Mouse (Mus musculus) lung, postnatal 25 days (tissue): Measurements from ENCODE around the gene Fam193b.
A peak's percentile ranks its signal among the peaks of the same experiment; 100 is the strongest.

ENCODE experiments used
- DNase-seq: peaks from one replicate; pipeline ENCODE4 v3.0.0; 2022; ENCODE audit warnings: low spot score

Gene Fam193b

DNA sequence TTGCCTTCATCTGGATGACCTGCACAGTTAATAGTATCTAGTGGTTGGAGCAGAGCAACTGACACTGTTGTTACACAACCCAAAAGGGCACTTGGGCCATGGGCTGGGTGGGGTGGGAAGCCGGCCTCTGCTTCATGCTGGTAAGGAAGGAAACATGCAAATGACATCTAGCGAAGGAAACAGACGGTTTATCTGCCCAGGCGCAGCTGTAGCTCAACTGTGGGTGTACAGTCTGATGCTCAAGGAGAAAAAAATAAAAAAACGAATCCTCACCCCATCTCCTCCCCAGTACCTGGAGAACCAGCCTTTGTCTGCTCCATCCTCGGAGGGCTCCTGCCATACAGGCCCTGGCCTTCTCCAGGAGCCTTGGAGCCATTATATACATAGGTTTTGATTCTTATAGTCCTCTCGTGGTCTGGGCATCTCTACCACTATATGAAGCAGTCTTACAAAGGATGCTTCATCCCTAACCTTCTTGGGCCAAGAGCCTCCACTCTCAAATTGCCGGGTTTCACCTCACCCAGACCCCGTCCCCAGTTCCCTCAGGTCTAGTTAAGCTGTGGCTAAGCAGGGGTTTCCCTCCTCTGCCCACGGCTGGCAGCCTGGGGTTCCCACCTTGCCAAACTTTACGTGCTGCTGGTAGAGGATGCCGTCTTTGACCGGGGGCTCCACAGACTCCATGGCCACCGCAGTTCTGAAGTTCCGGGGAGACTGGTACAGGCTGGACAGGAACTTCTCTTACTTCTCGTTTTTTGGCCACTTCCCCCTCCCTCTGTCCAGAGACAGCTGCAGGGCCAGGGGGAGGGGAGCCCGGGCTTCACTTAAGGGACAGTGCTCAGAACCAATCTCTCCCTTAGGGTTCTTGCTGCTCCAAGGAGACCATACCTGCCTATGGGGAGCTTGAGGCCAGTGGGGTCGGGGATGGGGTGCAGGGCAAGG, 42.8 kb downstream of the Fam193b start:
- DNase-seq: peak; percentile 50

DNA sequence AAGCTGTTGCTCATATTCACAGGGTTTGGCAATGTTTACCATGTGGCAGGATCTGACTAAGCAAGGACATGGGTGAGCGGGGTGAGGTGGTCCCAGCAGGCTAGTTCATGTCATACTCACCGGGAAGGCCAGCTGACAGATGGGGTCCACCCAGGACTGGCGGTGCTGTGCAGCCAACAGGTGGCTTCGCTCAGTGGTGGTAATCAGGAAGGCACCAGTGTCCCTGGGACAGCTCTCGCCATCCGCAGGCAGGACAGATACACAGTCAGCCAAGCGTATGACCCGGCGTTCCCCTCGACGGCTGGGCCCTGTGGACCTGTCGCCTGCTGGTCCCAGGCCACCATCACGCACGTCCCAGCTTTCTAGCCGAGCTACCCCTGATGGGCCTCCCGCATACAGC, 43.7 kb downstream of the Fam193b start:
- no peak for DNase-seq

DNA sequence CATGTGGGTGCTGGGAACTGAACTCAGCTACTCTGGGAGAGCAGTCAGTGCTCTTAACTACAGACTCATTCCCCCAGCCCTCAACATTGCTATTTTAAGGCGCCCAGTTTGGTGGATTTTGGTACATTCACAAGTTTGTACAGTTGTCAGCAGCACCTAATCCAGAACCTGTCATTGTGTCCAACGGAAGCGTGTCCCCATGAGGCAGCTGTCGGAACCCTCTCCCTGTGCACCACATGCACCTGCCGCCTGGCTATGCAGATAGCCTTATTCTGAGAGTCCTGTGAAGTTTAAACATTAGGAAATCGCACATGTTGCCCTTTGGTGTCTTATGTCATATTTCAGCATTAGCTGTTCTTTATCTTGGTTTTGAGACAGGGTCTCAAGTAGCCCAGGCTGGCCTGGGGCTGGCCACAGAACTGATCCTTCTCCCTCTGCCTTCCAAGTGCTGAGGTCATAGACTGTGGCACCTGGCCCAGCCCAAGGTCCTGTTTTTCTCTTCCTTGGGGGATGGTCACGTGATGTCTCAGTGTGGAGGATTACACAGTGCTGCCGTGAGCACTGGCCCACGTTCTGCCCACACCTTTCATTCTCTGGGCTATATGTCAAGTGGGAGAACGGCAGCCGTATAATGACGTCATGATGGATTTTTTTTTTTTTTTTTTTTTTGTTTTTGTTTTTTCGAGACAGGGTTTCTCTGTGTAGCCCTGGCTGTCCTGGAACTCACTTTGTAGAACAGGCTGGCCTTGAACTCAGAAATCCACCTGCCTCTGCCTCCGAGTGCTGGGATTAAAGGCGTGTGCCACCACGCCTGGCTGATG, 45.0 kb downstream of the Fam193b start:
- no peak for DNase-seq

DNA sequence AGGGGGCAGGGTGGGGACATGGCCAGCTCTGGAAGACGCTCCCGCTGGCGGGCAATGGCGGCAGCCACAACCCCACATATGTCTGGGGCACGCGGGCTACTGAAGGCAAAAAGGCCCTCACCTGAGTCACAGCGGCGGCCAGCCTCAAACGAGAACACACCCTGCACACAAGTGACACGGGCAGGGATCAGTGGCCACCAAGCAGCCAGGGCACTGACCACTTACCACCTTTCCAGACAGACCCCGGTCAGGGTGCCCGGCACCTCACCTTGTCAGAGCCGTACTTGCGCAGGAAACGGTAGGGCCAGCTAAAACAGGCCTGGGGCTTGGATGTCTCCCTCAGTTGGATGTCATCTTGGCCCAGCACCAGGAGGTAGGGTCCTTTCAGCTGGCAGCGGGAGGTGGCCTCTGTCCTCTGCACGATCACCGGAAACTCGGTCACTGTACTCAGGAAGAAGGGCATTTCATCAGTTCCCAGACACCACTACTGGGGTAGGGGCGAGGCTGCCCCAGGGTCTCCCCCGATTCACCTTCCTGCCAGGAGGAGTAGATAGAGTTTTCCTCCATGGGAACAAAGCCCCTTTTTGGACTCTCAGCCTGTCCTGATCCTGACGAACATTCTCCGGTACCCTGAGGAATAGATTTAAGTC, 46.8 kb downstream of the Fam193b start:
- DNase-seq: no peak

DNA sequence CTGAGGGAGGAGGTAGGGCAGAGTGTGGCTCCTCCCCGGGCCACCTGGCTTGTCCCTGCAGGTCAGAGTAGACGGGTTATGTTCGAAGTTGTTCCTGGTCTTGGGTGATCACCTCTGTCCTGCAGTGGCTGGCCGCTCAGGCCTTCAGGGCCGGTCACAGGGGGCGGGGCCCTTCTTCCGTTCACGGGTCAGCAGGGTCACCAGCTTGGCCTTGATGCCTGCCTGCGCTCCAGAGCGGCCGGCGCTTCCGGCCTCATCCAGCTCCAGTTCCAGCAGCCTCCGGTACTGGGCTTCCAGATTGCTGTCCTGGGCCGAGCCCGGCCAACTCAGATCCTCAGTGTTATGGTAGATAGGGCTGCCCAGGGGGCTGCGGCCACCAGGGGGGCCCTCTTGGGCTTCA, 47.6 kb downstream of the Fam193b start:
- DNase-seq: no peak

DNA sequence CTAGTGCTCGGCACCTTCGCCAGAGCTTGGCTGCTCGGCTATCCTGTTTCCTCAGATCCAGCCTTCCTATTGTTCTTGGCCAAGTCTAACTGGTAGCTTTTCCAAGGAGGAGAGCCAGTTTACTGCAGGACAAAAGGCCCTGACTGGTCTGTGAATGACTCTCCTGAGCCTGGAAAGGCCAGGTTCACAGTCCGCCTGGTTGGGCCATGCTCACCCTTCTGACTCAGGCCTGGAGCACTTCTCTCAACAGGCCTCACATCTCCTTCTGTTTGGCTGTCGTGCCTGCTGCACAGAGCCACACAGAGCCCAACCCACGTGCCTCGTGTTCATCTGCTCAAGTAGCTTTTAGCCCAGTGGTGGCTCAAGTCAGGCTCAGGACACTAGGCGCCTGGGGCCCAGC, 48.2 kb downstream of the Fam193b start:
- no peak for DNase-seq

DNA sequence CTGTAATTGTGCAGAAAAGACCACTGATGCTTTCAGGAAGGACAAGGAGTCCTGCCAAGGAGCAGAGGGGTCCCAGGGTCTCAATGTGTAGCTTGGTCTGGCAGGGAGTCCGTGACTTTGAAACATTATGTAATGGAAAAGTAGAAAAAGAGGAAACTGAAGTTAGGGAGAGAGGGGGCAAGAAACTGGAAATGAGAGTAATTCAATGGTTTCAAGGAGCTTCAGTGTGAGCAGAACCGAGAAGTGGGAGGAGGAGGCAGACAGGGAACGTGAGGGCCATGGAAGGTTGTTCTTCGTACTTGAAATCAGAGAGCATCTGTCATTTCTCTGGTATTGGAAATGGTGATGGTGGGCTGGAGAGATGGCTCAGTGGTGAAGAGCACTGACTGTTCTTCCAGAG, 51.3 kb downstream of the Fam193b start:
- no peak for DNase-seq

DNA sequence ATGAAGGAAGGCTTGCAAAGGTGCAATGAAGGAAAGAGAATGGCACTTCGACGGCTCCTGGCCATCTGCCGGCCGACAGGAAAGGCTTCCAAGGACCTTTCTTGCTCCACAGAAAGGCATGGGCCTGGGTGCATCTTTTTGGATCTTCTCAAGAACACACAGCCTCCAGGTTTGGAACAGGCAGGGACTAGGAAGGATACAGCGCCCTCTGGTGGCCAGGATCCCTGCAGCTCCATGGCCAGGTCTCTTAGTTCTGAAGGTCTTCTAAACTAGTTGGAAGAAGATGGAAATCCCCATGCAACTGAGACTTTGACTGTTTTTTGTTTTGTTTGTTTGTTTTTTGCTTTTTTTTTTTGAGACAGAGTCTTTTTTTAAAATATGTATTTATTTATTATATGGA, 54.0 kb downstream of the Fam193b start:
- peak; percentile 87 for DNase-seq

DNA sequence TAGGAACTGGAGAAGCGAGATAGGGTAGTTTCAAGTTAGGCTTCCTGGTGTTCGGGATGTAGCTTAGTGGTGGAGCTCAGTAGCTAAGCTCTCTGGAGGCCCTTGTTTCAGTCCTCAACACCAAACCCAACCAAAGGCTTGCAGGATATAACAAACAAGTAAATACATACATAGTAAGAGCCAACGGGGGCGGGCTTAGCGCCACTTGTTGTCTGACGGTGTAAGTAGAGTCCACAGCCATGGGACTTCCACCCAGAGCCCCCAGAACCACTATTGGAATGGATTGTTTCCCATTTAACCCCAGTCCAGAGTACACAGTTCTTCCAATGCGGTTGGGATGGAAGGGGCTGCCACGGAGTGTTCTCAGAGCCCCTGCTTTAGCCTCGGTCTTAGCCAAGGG, 57.1 kb downstream of the Fam193b start:
- DNase-seq: no peak

DNA sequence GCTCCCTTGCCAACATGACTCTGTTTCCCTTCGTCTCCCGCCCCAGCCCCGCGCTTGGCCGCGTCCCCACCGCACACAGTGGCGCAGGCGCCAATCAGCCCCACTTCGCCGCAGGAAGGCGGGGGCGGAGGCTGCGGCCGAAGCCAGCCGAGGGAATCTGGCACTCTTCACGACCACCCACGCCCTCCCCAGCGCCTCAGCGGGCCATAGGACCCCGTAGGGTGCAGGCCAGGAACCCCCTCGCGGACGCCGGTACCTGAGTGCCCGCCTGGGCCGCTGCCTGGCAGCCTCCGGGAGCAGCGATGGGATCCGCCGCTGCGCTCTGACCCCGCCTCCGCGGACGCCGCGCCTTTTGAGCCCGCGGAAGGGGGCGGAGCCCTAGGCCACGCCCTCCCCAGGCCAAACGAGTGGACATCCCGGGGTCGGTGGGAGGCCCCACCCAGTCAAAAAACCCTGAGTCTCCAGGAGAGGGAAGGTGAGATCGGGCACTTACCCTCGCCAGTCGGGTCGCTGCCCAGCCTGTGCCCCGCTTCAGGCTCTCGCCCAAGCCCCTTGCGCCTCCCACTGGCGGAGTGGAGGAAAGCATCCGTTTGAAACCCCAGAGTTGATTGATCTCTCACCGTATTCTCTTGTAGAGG, 57.7 kb downstream of the Fam193b start, which contains the start of gene Pdlim7:
Pdlim7 (minus strand) TSS at position 566 of the 638 bp plus-strand sequence.
- DNase-seq: peak; percentile 87

DNA sequence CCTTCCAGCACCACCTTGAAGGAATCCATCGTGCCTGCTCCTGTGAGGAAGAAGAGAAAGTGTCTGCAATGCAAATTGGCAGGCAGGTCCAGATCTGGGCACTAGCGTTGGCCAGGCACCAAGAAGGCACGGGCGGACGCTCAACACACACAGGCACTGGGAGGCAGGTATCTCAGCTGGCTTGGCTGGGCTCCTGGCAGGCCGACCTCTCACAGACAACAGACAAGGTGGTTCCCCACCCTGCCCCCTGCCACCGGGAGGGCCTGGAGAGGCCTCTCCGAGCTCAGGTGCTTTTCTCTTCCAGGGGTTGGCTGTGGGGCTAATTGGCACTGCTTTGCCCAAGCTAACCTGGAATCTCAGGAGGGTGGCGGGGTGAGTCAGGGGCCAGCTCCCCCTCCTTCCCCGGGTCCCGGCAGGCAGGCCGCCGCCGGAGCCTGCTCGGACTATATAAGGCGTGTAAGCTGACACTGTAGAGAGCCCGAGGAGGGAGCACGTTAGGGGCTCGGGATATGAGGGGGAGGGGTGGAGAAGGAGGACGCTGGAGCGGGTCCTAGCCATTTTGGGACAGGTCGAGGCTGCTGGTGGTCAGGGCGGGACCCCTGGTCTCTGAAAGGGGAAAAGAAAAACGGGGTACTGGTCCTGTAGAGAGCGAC, 58.4 kb downstream of the Fam193b start:
- DNase-seq: peak; percentile 35

DNA sequence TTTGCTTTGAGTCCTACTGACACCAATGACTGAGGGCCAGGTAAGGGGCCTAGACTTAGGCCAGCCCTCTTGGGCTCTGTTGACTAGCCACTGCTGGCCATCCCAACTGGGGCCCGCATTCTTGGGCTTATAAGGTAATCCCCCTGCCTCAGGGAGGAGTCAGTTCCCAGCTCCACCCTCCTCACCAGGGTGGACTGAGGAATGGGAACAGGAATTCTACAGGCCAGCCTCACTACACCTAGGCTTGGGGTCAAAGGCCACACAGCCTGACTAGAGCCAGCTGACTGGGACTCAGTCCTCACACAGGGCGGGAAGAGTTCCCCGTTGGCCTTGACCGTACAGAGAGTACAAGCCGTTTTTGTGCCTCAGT, 59.4 kb downstream of the Fam193b start:
- DNase-seq: no peak

DNA sequence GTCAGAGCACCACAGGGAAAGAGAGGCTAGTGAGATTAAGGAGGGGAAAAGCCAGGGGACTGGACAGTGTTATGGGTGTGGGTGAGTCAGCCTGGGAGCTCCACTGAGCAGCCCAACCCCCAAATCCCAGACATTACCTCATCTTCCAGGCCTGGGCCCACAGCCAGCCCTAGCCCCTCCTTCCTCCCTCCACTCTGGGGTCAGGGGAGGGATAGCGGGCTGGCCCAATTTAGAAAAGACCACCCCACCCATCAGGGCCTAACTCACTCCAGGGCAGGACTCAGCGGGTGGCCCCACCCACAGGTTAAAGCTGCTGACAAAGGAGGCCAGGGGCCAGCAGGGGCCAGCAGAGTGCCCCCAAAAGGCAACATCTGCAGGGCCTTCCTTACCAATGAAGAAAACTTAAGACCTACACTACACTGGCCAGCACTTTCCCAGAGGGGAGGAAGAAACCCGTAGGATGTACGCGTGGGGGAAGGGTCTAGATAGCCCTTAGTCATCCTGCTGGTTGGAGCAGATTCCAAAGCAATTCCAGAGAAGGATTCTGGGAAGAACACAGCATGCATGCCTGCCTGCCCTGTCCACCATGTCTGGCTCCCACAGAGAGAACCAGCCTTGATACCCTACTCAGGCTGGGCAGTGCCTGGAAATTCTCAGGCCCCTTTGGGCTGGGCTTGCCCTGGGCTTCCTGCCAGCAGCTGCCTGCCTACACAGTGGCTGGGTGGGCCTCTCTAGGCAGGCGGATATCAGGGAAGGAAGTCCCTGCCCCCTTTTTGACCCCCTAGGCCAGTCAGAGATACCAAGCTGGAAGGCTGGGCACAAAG, 60.0 kb downstream of the Fam193b start:
- DNase-seq: peak; percentile 84

DNA sequence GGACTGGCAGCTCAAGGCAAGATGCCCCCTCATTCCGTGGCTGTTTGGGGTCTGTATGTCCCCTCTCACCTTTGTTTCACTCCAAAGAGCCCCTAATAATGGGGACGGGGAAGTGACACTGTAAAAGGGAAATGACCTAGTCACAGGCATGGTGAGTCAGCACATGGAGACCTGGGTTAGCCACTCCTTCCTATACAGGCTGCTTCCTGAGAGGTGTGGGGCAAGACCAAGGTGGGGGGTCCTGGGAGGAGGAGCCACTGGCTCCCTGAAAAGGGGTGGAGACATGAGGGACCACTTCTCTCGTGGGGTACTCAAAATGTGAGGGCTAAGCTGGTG, 60.6 kb downstream of the Fam193b start:
- DNase-seq: no peak

DNA sequence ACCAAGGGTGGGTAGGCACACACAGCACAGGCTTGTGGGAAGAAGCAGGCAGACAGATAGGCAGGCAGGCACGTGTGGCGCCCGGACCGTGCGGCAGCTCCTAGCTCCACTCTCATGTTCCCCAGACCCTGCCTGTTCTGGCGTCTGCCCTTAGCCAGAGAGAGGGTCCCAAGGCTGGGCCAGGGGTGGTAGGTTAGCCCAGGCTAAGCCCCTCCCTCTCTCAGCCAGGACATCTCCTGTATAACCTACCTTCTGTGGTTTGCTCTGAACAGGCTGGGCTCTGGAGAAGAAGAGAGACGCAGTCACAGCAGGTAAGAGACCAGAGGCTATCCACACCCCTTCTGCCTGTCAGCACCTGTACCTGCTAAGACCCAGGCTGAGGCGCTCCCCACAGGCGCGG, 62.4 kb downstream of the Fam193b start:
- DNase-seq: no peak

DNA sequence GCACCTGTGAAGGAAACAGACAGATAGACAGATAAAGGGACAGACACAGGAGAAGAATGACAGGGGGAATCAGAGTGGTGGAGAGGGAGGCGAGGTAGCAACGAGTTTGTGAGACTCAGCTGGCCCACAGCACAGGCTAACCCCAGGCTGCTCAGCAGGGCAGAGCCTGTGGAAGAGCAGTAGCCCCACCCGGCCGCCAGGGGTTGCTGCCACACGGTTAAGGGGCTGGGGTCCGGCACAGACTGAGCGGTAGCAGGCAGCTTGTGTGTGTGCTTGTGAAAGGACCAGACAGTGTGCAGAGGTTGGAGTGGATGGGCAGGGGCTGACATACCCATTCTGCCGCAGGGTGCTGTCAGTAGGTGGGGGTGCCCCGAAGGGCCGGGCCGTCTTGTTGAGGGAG, 63.0 kb downstream of the Fam193b start:
- no peak for DNase-seq

DNA sequence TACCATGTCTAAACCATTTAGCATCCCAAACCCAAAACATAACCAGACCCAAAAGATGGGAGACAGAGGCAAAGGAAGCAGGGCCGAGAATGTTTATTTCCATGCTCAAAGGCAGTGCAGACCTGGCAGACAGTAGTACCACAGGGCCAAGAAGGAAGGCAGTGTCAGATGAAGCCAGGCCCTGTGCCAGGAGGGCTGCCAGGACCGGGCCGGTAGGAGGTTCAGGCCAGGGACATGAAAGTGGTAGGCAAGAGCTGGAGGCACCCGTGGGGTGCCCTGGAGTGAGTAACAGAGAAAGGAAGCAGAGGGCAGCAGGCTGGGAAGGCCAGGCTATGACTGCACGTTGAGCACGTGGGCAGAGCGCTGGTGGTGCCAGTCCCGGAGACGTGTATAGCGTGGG, 64.2 kb downstream of the Fam193b start:
- no peak for DNase-seq

DNA sequence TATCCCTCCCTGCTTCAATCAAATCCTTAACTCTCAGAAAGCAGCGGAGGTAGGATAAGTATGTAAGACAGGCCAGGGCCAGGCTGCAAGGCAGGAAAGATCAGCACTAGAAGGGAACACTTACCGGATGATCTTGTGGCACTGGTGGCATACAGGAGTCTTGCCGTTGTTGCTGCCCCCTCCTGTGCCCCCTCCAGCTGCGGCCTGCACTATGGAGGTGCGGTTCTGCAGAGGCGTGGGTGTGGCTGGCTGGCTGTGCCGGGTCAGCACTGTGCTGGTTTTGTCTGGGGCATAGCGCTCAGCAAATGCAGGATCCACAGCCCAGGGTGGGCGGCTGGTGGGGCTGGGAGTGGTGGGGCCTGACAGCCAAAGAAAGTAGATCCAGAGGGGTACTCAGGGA, 65.1 kb downstream of the Fam193b start:
- no peak for DNase-seq

DNA sequence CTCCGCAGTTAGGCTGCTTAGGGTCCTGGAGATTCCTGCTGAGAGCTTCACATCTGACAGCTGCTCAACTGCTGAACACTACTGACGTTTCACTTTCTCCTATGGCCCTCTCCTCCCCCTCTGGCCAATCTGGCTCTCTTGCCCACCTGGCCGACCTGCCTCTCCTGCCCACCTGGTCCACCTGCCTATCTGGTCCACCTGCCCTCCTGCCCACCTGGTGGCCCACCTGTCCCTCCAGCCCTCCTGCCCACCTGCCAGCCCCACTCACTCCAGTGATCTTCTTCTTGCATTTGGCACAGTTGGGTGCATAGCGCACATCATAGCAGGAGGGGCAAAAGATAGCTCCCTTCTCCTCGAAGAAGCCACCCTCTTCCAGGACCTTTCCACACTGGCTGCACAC, 66.5 kb downstream of the Fam193b start:
- DNase-seq: no peak

DNA sequence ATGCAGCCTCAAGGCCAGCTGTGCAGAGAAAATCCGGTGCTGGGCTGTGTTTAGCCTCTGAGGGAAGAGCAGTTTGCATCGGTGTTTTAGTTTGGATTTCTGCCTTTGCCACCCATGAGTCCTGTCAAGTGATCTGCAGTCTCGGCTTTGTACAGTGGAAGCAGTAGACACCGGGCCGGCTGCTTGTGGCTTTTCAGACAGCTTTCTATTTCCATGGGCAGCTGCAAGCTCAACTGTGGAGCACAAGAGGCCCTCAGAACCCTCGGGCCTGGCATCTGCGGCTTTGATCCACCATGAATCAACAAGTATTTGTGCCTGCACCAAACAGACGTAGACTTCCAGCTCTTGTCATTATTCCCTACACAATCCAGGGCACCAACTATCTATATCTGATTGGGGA, 68.5 kb downstream of the Fam193b start:
- DNase-seq: no peak

DNA sequence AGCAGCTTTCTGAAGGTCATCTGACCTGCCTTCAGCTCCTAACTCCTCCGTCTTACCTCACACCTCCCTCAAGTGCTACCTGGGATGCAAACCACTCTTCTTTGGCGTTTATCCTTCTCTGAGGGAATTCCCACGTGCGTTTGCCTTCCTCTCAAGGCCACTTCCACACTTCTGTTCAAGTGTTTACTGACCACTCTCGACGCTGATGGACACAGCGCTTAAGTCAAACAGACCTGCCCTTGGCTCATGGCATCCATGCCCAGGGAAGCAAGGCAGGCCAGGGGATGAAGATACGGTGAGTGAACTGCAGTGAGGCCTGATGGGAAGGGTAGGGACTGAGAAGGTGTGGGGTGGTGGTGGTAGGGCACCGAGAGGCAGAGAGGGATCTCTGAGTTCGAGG, 70.3 kb downstream of the Fam193b start:
- DNase-seq: peak; percentile 75
